In the genomic region with DNA sequence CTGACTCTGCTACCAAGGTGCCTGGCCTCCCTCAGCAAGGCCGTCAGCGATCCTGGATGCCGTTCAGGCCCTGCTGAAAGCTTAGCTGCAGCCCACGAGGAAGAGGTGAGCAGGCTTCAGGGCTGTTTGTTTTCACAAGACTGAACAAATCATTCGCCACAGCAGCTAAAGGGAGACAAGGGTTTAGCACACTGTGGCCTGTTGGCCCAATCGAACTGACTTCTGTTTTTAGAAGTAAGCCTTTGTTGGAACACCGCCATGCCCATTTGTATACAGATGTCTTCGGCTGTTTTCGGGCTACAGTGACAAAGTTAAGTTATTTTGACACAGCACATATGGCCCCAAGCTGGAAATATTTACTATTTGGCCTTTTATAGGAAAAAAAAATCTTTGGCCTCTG, we compare ENCODE assay signal across 9 mouse cellular contexts.
DNase-seq lines count a peak whose midpoint lies in the region; ATAC-seq and TF ChIP-seq lines count a peak whose summit lies in the region.
"Had no signal": no experiment of that assay in that cellular context is flagged by ENCODE, and none has a peak within 500 bp of the region (broad histone marks: within the 10 kb centered on the region; RNA-seq: fewer than 3 reads in every experiment).

No protein-coding gene starts in this region.

- no peak overlapping the region for H3K4me3 ChIP-seq in forebrain, embryonic 14.5 days (ENCODE audit: low read depth, low read length)
- H3K4me3 ChIP-seq in forebrain, postnatal 0 days (ENCODE audit: low read depth, low read length): no peak overlapping the region
- H3K4me3 ChIP-seq in midbrain, embryonic 14.5 days (replicated peaks; ENCODE audit: low read depth, low read length): no peak overlapping the region
- no peak overlapping the region for H3K4me3 ChIP-seq in midbrain, embryonic 16.5 days (ENCODE audit: low read depth, low read length)
- H3K4me3 ChIP-seq in embryonic facial prominence, embryonic 14.5 days (ENCODE audit: low read depth, low read length): no peak overlapping the region

- H3K4me1 ChIP-seq in forebrain, embryonic 14.5 days (ENCODE audit: control insufficient read depth, insufficient read depth, low read length): no peaks in the 10 kb centered on the region
- H3K4me1 ChIP-seq in forebrain, postnatal 0 days (ENCODE audit: insufficient read depth): no peaks in the 10 kb centered on the region
- no peaks in the 10 kb centered on the region for H3K4me1 ChIP-seq in midbrain, embryonic 14.5 days (ENCODE audit: control insufficient read depth, insufficient read depth, low read length)
- H3K4me1 ChIP-seq in midbrain, embryonic 16.5 days (ENCODE audit: control insufficient read depth, insufficient read depth, low read length): no peaks in the 10 kb centered on the region
- no peaks in the 10 kb centered on the region for H3K4me1 ChIP-seq in embryonic facial prominence, embryonic 14.5 days (ENCODE audit: control insufficient read depth, insufficient read depth, low read length)

- no peaks in the 10 kb centered on the region for H3K9me3 ChIP-seq in forebrain, embryonic 14.5 days (replicated peaks; ENCODE audit: control insufficient read depth, low read length)
- H3K9me3 ChIP-seq in forebrain, postnatal 0 days (ENCODE audit: low read length): no peaks in the 10 kb centered on the region
- no peaks in the 10 kb centered on the region for H3K9me3 ChIP-seq in midbrain, embryonic 14.5 days (ENCODE audit: control insufficient read depth, low read length)
- H3K9me3 ChIP-seq in midbrain, embryonic 16.5 days (replicated peaks; ENCODE audit: control insufficient read depth, low read length, poor library complexity, severe bottlenecking): no peaks in the 10 kb centered on the region
- H3K9me3 ChIP-seq in embryonic facial prominence, embryonic 14.5 days (ENCODE audit: control insufficient read depth, low read length): no peaks in the 10 kb centered on the region

- no peaks in the 10 kb centered on the region for H3K27me3 ChIP-seq in forebrain, embryonic 14.5 days (replicated peaks; ENCODE audit: control insufficient read depth, insufficient read depth, low read length)
- no peaks in the 10 kb centered on the region for H3K27me3 ChIP-seq in forebrain, postnatal 0 days (ENCODE audit: insufficient read depth, low read length)
- H3K27me3 ChIP-seq in midbrain, embryonic 14.5 days (ENCODE audit: control insufficient read depth, insufficient read depth, low read length): no peaks in the 10 kb centered on the region
- H3K27me3 ChIP-seq in midbrain, embryonic 16.5 days (ENCODE audit: control insufficient read depth, insufficient read depth, low read depth, low read length): no peaks in the 10 kb centered on the region
- H3K27me3 ChIP-seq in embryonic facial prominence, embryonic 14.5 days (replicated peaks; ENCODE audit: control insufficient read depth, insufficient read depth, low read length): no peaks in the 10 kb centered on the region

- peak; percentile 26 for DNase-seq in forebrain, embryonic 14.5 days (ENCODE audit: low spot score)
- DNase-seq in forebrain, postnatal 0 days: no peak
- DNase-seq in midbrain, embryonic 14.5 days: peak; percentile 12
- DNase-seq in embryonic facial prominence, embryonic 14.5 days (ENCODE audit: low spot score): peak; percentile 84
- DNase-seq in lung, postnatal 36 days: peak; percentile 70
- no peak for DNase-seq in layer of hippocampus, postnatal 25 days (ENCODE audit: extremely low spot score in 1 of 2, low spot score in 1 of 2)
- no peak for DNase-seq in layer of hippocampus, postnatal 14 days (ENCODE audit: low spot score in 2 of 2)

- H3K27ac ChIP-seq in forebrain, embryonic 14.5 days (ENCODE audit: low read depth, low read length): no peak overlapping the region
- H3K27ac ChIP-seq in forebrain, postnatal 0 days (ENCODE audit: low read depth, low read length): no peak overlapping the region
- H3K27ac ChIP-seq in midbrain, embryonic 14.5 days (replicated peaks; ENCODE audit: low read depth, low read length): no peak overlapping the region
- no peak overlapping the region for H3K27ac ChIP-seq in midbrain, embryonic 16.5 days (ENCODE audit: low read length)
- no peak overlapping the region for H3K27ac ChIP-seq in embryonic facial prominence, embryonic 14.5 days (replicated peaks; ENCODE audit: low read depth, low read length)

- 70% methylated on average over 9 of the region's 9 CpGs for WGBS in forebrain, embryonic 14.5 days
- 46% methylated on average over 9 of the region's 9 CpGs for WGBS in forebrain, postnatal 0 days
- 70% methylated on average over 9 of the region's 9 CpGs for WGBS in midbrain, embryonic 14.5 days
- 57% methylated on average over 9 of the region's 9 CpGs for WGBS in midbrain, embryonic 16.5 days
- WGBS in embryonic facial prominence, embryonic 14.5 days: 34% methylated on average over 9 of the region's 9 CpGs

- no peak overlapping the region for H3K4me2 ChIP-seq in forebrain, embryonic 14.5 days (ENCODE audit: low read length)
- H3K4me2 ChIP-seq in forebrain, postnatal 0 days (ENCODE audit: low read depth): no peak overlapping the region
- no peak overlapping the region for H3K4me2 ChIP-seq in midbrain, embryonic 14.5 days (ENCODE audit: low read length)
- H3K4me2 ChIP-seq in midbrain, embryonic 16.5 days (ENCODE audit: low read length): no peak overlapping the region
- H3K4me2 ChIP-seq in embryonic facial prominence, embryonic 14.5 days (ENCODE audit: low read depth, low read length): no peak overlapping the region

- H3K36me3 ChIP-seq in forebrain, embryonic 14.5 days (ENCODE audit: control insufficient read depth, insufficient read depth, low read length): no peaks in the 10 kb centered on the region
- H3K36me3 ChIP-seq in forebrain, postnatal 0 days (ENCODE audit: insufficient read depth): no peaks in the 10 kb centered on the region
- no peaks in the 10 kb centered on the region for H3K36me3 ChIP-seq in midbrain, embryonic 14.5 days (ENCODE audit: control insufficient read depth, insufficient read depth, low read length)
- no peaks in the 10 kb centered on the region for H3K36me3 ChIP-seq in midbrain, embryonic 16.5 days (ENCODE audit: control insufficient read depth, insufficient read depth, low read length)
- no peaks in the 10 kb centered on the region for H3K36me3 ChIP-seq in embryonic facial prominence, embryonic 14.5 days (ENCODE audit: control insufficient read depth, insufficient read depth, low read length)

- no peak for TF ChIP-seq CTCF in forebrain, postnatal 0 days (IDR thresholded peaks at IDR 0.05; ENCODE audit: low read depth)

- no peak for ATAC-seq in forebrain, embryonic 14.5 days
- ATAC-seq in forebrain, postnatal 0 days: no peak
- ATAC-seq in midbrain, embryonic 14.5 days (ENCODE audit: low FRiP score, low TSS enrichment): no peak
- ATAC-seq in midbrain, embryonic 16.5 days: no peak
- ATAC-seq in embryonic facial prominence, embryonic 14.5 days (ENCODE audit: low read depth): peak; percentile 41; the same call in 1 of the 2 replicates
- ATAC-seq: forebrain, embryonic 16.5 days had no signal

- no peak overlapping the region for H3K9ac ChIP-seq in forebrain, embryonic 14.5 days (ENCODE audit: low read length)
- no peak overlapping the region for H3K9ac ChIP-seq in forebrain, postnatal 0 days
- no peak overlapping the region for H3K9ac ChIP-seq in midbrain, embryonic 14.5 days (replicated peaks; ENCODE audit: low read length)
- no peak overlapping the region for H3K9ac ChIP-seq in midbrain, embryonic 16.5 days (ENCODE audit: low read depth, low read length)
- no peak overlapping the region for H3K9ac ChIP-seq in embryonic facial prominence, embryonic 14.5 days (ENCODE audit: low read depth, low read length)

Comparison
In these comparisons a context has a peak if more than half of its experiments do, and no peak if none do; other contexts are left out.
1. DNase-seq: peak in forebrain, embryonic 14.5 days (single experiment), midbrain, embryonic 14.5 days (single experiment), embryonic facial prominence, embryonic 14.5 days (single experiment) and lung, postnatal 36 days (single experiment); none in forebrain, postnatal 0 days (single experiment), layer of hippocampus, postnatal 25 days (0 of 2) and layer of hippocampus, postnatal 14 days (0 of 2).